Mouse (Mus musculus) lung, adult 2 months (tissue): ENCODE results near the gene Cdan1. TPM values are rescaled to one million over a fixed set of nuclear protein-coding genes. Genes with fewer than 3 reads are reported as not detected.

Experiments
- DNase-seq: peaks from one replicate; pipeline ENCODE4 v3.0.0; 2022
- H3K4me1 ChIP-seq: fragments of 200-500 bp; 2 replicates; pipeline ENCODE4 v1.6.1; 2011; ENCODE audit warnings: low read length; ENCODE audit not compliant: control insufficient read depth, insufficient read depth
- H3K4me3 ChIP-seq: fragments of 200-500 bp; replicated peaks from 2 replicates; pipeline ENCODE3; 2011; ENCODE audit warnings: low read depth, mild to moderate bottlenecking, control low read depth, low read length; ENCODE audit errors: extremely low read depth
- CTCF ChIP-seq: fragments of 200-500 bp; IDR thresholded peaks from 2 replicates; pipeline ENCODE4 v1.5.1; 2011; ENCODE audit warnings: mild to moderate bottlenecking, low read length, control low read depth; ENCODE audit not compliant: insufficient read depth
- POLR2A ChIP-seq: fragments of 200-500 bp; IDR thresholded peaks from 2 replicates; pipeline ENCODE4 v1.6.1; 2011; ENCODE audit warnings: low read depth, mild to moderate bottlenecking, control low read depth, low read length, borderline replicate concordance; ENCODE audit errors: extremely low read depth
- WGBS: fragments of 180-500 bp; shearing (Covaris S2); methylation state at CpG from one replicate; pipeline ENCODE4 v1.1.7; 2018; 5-methylcytosine and 5-hydroxymethylcytosine counted together
- polyA plus RNA-seq: library from polyadenylated mRNA; depleted of rRNA; stranded (reverse); fragments of >200 nt; gene quantifications from 2 replicates; pipeline ENCODE4 v1.2.3, GENCODE M21; 2012

The Cdan1 gene
- polyA plus RNA-seq, 1 experiment: 14.4 TPM

DNA sequence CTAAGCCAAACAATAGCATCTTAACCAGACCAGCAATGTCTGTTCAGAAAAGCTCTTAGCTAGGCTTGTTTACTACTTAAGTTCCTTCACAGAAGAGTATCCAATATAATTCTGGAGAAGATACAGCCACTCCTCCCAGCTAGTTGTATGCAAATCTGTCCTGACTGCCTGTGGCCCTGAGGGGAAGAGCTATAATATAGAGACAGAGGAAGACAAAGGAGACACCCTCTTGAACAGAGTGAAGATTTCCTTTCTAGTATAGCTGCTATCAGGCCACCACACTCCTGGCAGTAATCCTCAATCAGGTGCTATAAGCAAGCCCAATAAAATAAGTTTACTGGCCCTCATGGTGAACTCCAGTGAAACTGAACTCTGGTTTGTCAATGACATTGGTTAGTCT, 88.0 kb downstream of the Cdan1 start:
- no peak for DNase-seq
- TF ChIP-seq CTCF: no peak
- TF ChIP-seq POLR2A: no peak
- H3K4me3 ChIP-seq: no peak overlapping the region
- H3K4me1 ChIP-seq: no peaks in the 10 kb centered on the region

DNA sequence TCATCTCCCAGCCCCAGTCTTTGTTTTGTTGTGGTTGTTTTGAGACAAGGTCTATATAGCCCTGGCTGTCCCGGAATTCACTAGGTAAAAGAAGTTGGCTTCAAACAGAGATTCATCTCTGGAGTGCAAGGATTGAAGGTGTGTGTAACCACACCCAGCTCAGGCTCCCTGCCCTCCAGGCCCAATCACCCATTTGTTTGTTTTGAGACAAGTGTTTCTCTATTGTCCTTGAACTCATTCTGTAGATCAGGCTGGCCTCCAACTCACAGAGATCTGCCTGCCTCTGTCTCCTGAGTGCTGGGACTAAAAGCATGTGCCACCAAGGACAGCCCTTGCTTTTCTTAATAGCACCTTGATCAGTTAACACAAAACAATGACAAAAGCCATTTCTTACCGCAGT, 101.9 kb downstream of the Cdan1 start:
- DNase-seq: no peak
- 96% methylated on average over 2 of the region's 2 CpGs for WGBS
- no peak for TF ChIP-seq POLR2A
- TF ChIP-seq CTCF: no peak

DNA sequence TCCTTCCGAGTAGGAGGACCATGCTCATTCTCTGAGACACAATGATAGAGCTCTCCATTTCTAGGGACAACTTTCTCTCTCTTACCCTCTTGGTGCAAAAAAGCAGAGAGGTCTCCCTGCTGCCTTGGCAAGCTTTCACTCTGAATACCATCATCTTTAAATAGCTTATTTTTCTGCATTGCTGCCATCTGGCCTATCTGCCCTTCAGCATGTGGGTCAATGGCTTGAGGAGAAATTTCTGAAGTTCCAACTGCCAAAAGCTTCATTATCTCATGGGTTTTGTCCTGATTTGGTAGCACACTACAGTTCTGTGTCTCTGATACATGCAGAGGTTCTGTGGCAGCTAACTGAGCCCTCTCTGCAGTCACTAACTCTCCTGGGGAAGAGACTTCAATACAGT, 104.4 kb downstream of the Cdan1 start:
- WGBS: 88% methylated on average over 1 of the region's 1 CpGs
- DNase-seq: no peak
- TF ChIP-seq CTCF (no peak), POLR2A (no peak)
- Histone ChIP-seq H3K4me3 (no peak overlapping the region), H3K4me1 (no peaks in the 10 kb centered on the region)

More for the DNA sequence above, 101.9 kb downstream of the Cdan1 start:
- H3K4me3 ChIP-seq: no peak overlapping the region
- H3K4me1 ChIP-seq: no peaks in the 10 kb centered on the region

DNA sequence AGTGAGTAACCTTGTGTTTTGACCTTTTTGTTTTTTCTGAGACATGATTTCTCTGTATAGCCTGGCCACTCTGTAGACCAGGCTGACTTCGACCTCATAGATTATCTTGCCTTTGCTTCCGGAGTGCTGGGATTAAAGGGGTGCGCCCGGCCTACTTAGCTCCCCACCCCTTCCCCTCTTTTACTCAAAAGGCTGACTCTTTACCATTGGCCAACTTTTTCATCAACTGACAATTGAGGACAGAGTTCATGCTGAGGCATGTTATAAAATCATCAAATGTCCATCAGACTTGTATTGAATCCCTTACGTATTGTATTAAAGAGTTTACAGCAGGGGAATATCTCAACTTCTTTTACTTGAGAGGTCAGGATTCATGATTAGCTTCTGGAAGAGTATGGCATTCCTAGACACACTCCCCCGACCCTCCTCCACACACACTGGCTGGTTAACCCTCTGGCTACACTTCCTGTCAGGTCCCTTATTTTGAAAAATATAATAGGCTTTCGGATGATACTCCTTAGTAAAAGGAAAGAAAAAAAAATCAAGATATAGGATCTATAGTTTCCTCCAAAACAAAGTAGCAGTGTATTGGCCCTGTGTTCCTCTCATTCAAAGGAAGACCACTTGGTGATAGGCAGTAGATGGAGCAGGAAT, 117.9 kb downstream of the Cdan1 start:
- WGBS: 39% methylated on average over 7 of the region's 7 CpGs
- no peak for DNase-seq
- TF ChIP-seq CTCF: no peak
- no peak for TF ChIP-seq POLR2A
- peaks cover 14% of the 10 kb centered on the region for H3K4me1 ChIP-seq
- peak overlapping the region; percentile 42 for H3K4me3 ChIP-seq

DNA sequence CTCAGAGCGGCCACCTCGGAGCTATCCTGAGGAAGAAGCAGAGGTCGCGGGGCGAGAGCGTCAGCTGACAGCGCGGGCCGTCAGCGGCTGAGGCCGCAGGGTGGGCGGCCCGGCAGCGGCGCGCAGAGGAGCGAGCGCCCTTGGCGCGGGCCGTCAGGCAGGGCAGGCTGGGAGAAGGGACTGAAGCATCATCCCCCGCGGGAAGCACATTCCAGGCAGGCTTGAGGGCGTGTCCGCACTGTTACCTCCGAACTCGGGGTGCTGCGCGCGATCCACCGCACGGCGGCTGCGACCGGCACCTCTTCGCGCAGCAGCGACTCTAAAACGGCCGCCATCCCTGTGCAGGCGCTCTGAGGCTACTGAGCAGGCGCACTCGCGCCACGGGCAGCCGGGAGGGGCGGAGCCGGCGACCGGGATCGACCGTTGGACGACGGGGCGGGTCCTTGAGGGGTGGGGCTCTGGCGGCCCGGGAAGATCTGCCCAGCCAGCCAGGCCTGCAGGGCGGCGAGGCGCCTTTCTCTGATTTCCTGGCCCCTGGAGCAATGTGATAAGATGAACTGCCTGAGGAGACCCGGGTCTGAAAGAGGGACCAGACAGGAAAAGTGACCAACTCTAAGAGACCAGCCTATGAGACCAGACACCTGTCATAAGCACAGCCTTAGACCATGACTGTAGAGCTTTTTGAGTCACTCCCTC, 118.6 kb downstream of the Cdan1 start:
- Histone ChIP-seq H3K4me1 (peaks cover 14% of the 10 kb centered on the region), H3K4me3 (peak overlapping the region; percentile 99)
- DNase-seq: peak; percentile 86
- peak; percentile 87 for TF ChIP-seq POLR2A
- no peak for TF ChIP-seq CTCF
- WGBS: under 1% methylated on average over 61 of the region's 61 CpGs

DNA sequence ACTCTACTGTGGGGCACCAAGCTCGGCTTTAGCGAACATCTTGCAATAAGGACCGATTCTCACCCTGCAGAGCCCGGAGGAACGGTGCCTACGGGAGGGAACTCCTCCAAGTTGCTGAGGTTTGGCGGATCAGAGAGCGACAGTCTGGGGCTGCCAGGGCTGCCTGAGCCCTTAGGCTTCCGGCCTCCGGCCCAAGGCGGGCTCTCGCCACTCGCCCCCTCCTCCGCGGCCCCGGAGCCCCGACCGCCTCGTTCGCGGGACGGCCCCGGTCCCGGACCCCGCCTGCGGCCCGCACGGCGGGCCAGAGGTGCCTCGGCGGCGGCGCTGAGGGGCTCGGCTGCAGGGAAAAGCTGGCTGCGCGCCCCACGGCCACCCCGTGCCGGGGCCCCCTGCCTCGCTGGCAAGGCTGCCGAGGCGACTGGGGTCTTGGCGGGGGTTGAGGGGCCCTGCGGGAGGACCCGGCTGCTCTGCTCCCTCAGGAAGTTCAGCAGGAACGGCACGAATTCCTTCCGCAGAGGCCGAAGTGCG, 119.2 kb downstream of the Cdan1 start:
- no peak for TF ChIP-seq CTCF
- no peak for TF ChIP-seq POLR2A
- H3K4me1 ChIP-seq: peaks cover 14% of the 10 kb centered on the region
- under 1% methylated on average over 48 of the region's 50 CpGs for WGBS
- DNase-seq: no peak
- peak overlapping the region; percentile 99 for H3K4me3 ChIP-seq

DNA sequence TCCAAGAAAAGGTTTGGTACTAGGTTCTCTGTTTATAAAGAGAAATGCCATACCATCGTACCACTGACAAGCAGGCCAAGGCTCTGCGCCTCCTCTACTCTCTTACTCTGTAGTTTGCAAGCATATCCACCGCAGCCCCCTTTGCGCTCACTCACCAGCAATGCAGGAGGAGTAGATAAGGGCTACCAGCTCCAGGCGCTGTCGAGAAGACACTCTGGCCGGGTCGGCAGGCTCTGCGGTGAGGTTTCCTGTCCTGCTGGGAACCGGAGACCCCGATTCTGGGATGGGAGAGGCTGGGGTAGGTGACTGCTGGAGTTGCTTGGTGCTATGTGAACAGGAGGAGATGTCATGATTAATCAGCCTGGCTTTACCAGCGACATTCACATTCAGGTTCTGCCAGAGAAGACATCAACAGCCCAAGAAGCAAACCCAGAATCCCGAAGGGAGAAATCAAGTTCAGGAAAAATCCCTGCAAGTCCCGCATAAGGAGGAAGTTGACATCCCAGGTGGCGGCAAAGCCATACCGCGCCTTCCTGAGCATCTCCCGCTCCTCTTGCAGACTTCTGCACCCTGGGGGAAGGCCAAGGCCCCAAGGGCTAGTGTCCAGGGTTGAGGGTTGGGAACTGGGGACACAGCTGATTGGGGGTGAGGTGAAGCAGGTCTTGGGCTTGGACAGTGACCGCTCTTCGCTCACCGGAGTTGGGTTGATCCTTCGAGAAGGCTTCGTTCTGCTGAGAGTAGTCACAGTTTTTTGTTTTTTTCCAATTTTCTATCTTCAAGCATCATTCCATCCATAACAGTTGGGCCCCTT, 119.9 kb downstream of the Cdan1 start:
- DNase-seq: no peak
- Histone ChIP-seq H3K4me1 (peaks cover 14% of the 10 kb centered on the region), H3K4me3 (peak overlapping the region; percentile 99)
- WGBS: 15% methylated on average over 23 of the region's 23 CpGs
- TF ChIP-seq POLR2A: no peak
- TF ChIP-seq CTCF: no peak

DNA sequence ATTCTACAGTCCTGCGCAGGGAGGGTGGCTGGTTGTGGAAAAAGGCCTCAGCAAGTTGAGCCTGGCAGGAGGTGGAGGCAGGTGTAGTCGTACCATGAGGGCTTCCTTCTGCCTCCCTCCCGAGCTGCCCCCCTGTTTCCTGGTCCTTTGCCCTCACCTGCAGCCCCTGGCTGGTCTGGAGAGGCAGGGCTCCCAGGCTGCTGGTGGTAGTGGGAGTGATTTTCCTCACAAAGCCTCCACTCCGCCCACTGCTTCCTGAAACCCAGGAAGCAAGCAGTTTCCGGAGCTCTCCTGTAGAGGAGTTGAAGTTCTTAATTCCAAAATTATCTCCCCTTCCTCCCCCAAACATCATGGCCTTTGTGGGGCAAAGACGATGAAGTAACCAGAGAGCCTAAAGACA, 125.8 kb downstream of the Cdan1 start:
- no peak for DNase-seq
- Histone ChIP-seq H3K4me1 (0 out of 2 replicates have a peak, but pooled peaks cover 3% of the 10 kb centered on the region), H3K4me3 (no peak overlapping the region)
- no peak for TF ChIP-seq POLR2A
- no peak for TF ChIP-seq CTCF
- 61% methylated on average over 6 of the region's 6 CpGs for WGBS

DNA sequence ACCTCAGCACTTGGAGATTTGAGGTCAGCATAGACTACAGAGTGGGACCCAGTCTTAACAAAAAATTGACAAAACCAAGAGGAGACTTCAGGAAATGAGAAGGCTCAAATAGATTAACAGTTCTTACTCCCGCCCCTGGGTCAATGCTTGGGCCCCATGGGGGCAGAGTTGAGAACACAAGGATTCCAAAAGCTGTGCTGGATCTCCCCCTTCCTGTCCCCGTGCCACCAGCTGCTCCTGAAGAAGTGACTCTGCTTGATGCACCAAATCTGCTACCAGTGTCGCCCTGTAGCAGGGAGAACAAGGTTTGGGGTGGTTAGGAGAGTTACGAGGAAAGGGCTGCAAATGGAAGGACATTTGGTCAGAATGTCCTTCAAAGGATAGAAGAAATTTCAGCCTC, 126.3 kb downstream of the Cdan1 start:
- no peak for DNase-seq
- H3K4me3 ChIP-seq: no peak overlapping the region
- 0 out of 2 replicates have a peak, but pooled peaks cover 2% of the 10 kb centered on the region for H3K4me1 ChIP-seq
- WGBS: 67% methylated on average over 4 of the region's 4 CpGs
- TF ChIP-seq POLR2A (no peak), CTCF (no peak)
